Mouse (Mus musculus): ENCODE data around the gene Ppp5c.

Ppp5c gene

GRCm38 (mm10) chr7:17056601-17057523 is 29.1 kb upstream of the Ppp5c start:
- TF ChIP-seq GATA4 (IDR thresholded peaks at IDR 0.05; ENCODE audit: insufficient replicate concordance, low read length), result no peak

DNA sequence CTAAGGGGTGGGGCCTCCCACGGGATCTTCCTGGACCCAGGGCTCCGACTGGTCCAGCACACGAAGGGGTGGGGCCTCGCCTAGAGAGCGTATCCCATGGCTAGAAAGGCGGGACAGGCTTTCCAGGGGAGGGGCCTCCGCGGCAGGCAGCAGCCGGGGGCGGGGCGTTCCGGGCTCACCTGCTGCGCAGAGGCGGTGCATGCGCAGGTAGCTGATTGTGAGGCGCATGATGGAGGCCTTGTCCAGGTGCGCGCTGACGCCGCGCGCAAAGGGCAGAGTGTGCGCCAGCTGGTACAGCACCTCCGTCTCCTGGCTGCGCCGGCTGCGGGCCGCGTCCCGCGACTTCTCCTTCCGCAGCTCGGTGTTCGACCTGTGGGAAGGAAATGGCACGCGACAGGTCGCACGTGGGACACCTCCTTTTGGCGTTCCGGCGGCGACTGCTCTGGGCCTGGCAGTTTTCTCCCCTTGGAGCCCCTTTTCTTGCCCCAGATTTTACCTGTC is 28.4 kb upstream of the Ppp5c start:
- no peak for TF ChIP-seq GATA4 (IDR thresholded peaks at IDR 0.05; ENCODE audit: insufficient replicate concordance, low read length)

GRCm38 (mm10) chr7:17055287-17055946 is 27.7 kb upstream of the Ppp5c start:
- no peak for TF ChIP-seq GATA4 (IDR thresholded peaks at IDR 0.05; ENCODE audit: insufficient replicate concordance, low read length)

GRCm38 (mm10) chr7:17054325-17054989 is 26.7 kb upstream of the Ppp5c start:
- no peak for TF ChIP-seq GATA4 (IDR thresholded peaks at IDR 0.05; ENCODE audit: insufficient replicate concordance, low read length)

- no peak for TF ChIP-seq GATA4 (IDR thresholded peaks at IDR 0.05; ENCODE audit: insufficient replicate concordance, low read length)
Measured at GRCm38 (mm10) chr7:17050933-17051594, 23.3 kb upstream of the Ppp5c start.

GRCm38 (mm10) chr7:17050491-17050890 is 22.8 kb upstream of the Ppp5c start:
- TF ChIP-seq GATA4 (IDR thresholded peaks at IDR 0.05; ENCODE audit: insufficient replicate concordance, low read length), result no peak

GRCm38 (mm10) chr7:17048431-17049190 is 20.9 kb upstream of the Ppp5c start:
- no peak for TF ChIP-seq GATA4 (IDR thresholded peaks at IDR 0.05; ENCODE audit: insufficient replicate concordance, low read length)

DNA sequence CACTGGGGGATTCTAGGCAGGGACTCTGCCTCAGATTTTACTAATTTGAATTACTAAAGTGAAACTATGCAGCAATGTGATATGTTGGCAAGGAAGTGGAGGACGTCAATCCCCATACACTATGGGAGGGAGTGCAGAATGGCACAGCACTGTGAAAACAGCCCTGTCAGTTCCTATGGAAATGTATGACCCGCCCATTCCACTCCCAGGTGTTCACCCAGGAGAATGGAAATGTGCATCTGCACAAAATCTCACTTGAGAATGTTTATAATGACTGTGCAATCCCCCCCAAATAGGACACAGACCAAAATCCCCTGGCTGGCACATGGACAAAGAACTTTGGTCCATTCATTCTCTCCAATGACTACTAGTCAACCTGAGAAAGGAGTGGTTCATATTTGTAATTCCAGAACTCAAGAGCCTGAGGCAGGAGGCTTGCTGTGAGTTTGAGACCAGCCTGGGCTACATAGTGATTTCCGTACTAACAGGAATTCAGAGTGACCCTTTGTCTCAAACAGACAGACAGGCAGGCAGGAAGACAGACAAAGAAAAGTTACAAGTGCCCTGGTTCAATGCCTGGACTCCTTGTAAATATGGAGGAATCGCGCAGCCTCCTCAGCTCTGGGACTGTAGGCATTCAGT is 19.4 kb upstream of the Ppp5c start:
- no peak for TF ChIP-seq GATA4 (IDR thresholded peaks at IDR 0.05; ENCODE audit: insufficient replicate concordance, low read length)

- no peak for TF ChIP-seq GATA4 (IDR thresholded peaks at IDR 0.05; ENCODE audit: insufficient replicate concordance, low read length)
Measured at GRCm38 (mm10) chr7:17045743-17046142, 18.0 kb upstream of the Ppp5c start.

DNA sequence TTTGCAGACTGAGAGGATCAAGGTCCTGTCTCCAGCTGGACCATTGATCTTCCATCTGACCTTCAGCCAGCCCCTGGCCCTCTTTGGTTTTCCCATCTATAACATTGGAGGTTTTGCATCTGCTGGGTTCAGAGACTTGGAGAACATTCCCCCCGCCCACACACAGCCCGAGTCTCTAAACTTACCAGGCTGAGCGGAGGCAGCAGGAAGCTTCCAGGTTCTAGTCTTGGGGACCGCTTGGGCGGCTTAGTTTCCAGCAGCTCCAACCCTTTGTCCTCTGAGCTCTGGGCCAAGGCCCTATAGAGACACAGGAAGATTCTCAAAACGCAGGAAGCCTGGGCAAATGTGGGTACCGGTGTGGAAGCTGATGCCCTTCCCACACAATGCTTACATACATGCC is 11.6 kb upstream of the Ppp5c start:
- TF ChIP-seq GATA4 (IDR thresholded peaks at IDR 0.05; ENCODE audit: insufficient replicate concordance, low read length), result no peak

GRCm38 (mm10) chr7:17038018-17038695 is 10.4 kb upstream of the Ppp5c start:
- no peak for TF ChIP-seq GATA4 (IDR thresholded peaks at IDR 0.05; ENCODE audit: insufficient replicate concordance, low read length)

- TF ChIP-seq GATA4 (IDR thresholded peaks at IDR 0.05; ENCODE audit: insufficient replicate concordance, low read length), result no peak
Measured at GRCm38 (mm10) chr7:17030239-17030638, 2.5 kb upstream of the Ppp5c start.

GRCm38 (mm10) chr7:17028923-17029322 is 1.2 kb upstream of the Ppp5c start:
- no peak for TF ChIP-seq GATA4 (IDR thresholded peaks at IDR 0.05; ENCODE audit: insufficient replicate concordance, low read length)

Data from liver, adult (tissue).